Mouse (Mus musculus) stomach, postnatal 0 days (tissue): Measurements from ENCODE around the gene Cd99l2.

ENCODE experiments used
- CTCF ChIP-seq: IDR thresholded peaks from 2 replicates; pipeline ENCODE4 v1.5.1; 2016; ENCODE audit warnings: antibody characterized with exemption, low read depth, mild to moderate bottlenecking, moderate library complexity
- EP300 ChIP-seq: optimal IDR thresholded peaks from 2 replicates; pipeline ENCODE3; 2016; ENCODE audit warnings: antibody characterized with exemption

- TF ChIP-seq CTCF (no peak), EP300 (no peak)
Observed at GRCm38 (mm10) chrX:71482244-71482643, 10.4 kb downstream of the Cd99l2 start.
